Mouse (Mus musculus) megakaryocyte-erythroid progenitor cell, adult 5-6 weeks (primary cell): ENCODE measurements around the gene Lrrc72. TPM values are rescaled to one million over a fixed set of nuclear protein-coding genes. Genes with fewer than 3 reads are reported as not detected.

ENCODE experiments used
- ATAC-seq: replicated peaks from 2 replicates; pipeline ENCODE4 v1.8.0; 2016; ENCODE audit warnings: mild to moderate bottlenecking, inconsistent platforms; ENCODE audit not compliant: severe bottlenecking, poor library complexity, low FRiP score, low TSS enrichment
- total RNA-seq, 2 experiments: library from RNA; stranded (forward) in 1 of 2; stranded (reverse) in 1 of 2; fragments of 200-1000, 215-1000 nt in 1 of 2; fragments of >200 nt in 1 of 2; fragmentation: Nextera tagmentation in 1 of 2; gene quantifications; 2 replicates each; pipeline ENCODE4 v1.2.3; 2014 to 2017

Gene Lrrc72
- total RNA-seq, 2 experiments from 2014 or later: not detected

DNA sequence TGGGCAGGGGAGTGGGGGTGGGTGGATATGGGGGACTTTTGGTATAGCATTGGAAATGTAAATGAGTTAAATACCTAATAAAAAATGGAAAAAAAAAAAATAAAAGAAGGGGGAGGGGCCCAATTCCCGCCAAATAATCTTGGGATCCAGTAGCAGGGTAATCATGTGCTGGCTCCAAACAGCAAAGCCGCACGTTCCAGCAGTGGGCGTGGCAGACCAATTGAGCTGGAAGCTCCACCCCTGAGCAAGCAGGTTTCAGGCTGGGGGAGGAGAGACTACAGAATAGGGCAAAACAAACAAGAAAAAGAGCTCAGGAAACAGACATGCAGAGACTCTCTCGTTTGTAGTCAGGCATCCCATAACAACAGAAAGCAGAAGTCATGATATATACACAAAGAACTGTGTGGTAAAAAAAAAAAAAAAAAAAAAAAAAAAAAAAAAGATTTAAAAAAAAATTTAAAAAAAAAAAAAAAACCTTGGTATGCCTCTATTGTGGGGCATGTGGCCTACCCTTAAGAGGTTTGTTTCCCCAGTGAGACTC is 47.5 kb downstream of the Lrrc72 start:
- ATAC-seq: 0 out of 2 replicates have a peak, but pooled peaks have one; percentile 30

DNA sequence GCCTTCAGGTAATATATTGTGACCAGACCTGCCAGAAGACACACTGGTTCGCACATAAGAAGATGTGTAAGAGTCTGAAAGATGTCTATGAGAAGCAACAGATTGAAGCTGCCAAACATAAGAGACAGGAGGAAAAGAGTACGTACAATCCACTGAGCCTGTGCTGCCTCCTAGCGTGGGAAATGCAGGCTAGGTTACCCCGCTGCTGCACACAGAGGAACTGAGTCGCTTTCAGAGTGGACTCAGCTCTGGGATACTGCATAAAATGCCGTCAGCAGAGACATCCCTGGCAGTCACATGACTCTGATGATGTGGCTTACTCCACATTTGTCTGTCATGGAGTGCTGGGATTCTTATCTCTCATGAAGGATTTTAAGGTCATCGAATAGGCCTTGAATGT is 58.2 kb downstream of the Lrrc72 start:
- no peak for ATAC-seq

GRCm38 (mm10) chr12:36190343-36190742 is 62.9 kb downstream of the Lrrc72 start:
- no peak for ATAC-seq

- no peak for ATAC-seq
Observed at GRCm38 (mm10) chr12:36189610-36190009, 63.6 kb downstream of the Lrrc72 start.

- ATAC-seq: no peak
Observed at GRCm38 (mm10) chr12:36187081-36187480, 66.1 kb downstream of the Lrrc72 start.

- ATAC-seq: no peak
Observed at GRCm38 (mm10) chr12:36182570-36182969, 70.6 kb downstream of the Lrrc72 start.

- no peak for ATAC-seq
Observed at GRCm38 (mm10) chr12:36177227-36177626, 76.0 kb downstream of the Lrrc72 start.

DNA sequence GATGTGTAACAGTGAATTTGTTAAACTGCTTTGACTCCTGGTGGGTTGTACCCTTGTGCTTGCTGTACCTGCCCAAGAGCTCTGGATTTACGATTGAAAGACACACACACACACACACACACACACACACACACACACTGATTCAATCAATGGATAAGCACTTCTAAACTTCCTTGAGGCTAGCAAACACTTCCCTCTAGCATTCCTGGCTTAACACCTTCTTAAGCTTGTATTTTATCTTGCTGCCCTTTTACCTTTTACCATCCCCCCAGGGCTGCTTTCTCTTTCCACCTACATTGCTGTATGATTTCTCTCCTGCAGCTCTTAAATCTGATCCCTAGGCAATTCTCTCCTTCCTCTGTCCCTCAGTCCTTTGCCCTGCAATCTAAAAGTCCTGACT is 87.9 kb downstream of the Lrrc72 start:
- ATAC-seq: no peak

GRCm38 (mm10) chr12:36164126-36164791 is 88.9 kb downstream of the Lrrc72 start:
- ATAC-seq: peak; percentile 79

Other genes with a start within 250 kb of the Lrrc72 start
- 126 and 142 TPM in 2 replicates for gene Tspan13, start 210.9 kb downstream of the Lrrc72 start, total RNA-seq (2014; fragmentation: Nextera tagmentation)
- gene Tspan13, start 210.9 kb downstream of the Lrrc72 start, total RNA-seq (2017): 108 and 141 TPM in 2 replicates
- gene Ankmy2, start 96.3 kb downstream of the Lrrc72 start, total RNA-seq (2014; fragmentation: Nextera tagmentation): 18.5 and 29.4 TPM in 2 replicates
- gene Ankmy2, start 96.3 kb downstream of the Lrrc72 start, total RNA-seq (2017): 24.8 and 26.8 TPM in 2 replicates
- 108 and 137 TPM in 2 replicates for gene Bzw2, start 95.3 kb downstream of the Lrrc72 start, total RNA-seq (2014; fragmentation: Nextera tagmentation)
- 121 and 132 TPM in 2 replicates for gene Bzw2, start 95.3 kb downstream of the Lrrc72 start, total RNA-seq (2017)
- not detected in 2 replicates for gene Sostdc1, start 60.7 kb upstream of the Lrrc72 start, total RNA-seq (2014; fragmentation: Nextera tagmentation)
- not detected in 2 replicates for gene Sostdc1, start 60.7 kb upstream of the Lrrc72 start, total RNA-seq (2017)
- 4.3 and 9.4 TPM in 2 replicates for gene Ispd, start 128.1 kb upstream of the Lrrc72 start, total RNA-seq (2014; fragmentation: Nextera tagmentation)
- 3.8 and 6.2 TPM in 2 replicates for gene Ispd, start 128.1 kb upstream of the Lrrc72 start, total RNA-seq (2017)
- 1.9 TPM in 1 of 2 replicates, not detected in the other for gene D630036H23Rik, start 128.8 kb upstream of the Lrrc72 start, total RNA-seq (2014; fragmentation: Nextera tagmentation)
- not detected in 2 replicates for gene D630036H23Rik, start 128.8 kb upstream of the Lrrc72 start, total RNA-seq (2017)